ENCODE assay signal across 29 mouse cellular contexts in the genomic region with DNA sequence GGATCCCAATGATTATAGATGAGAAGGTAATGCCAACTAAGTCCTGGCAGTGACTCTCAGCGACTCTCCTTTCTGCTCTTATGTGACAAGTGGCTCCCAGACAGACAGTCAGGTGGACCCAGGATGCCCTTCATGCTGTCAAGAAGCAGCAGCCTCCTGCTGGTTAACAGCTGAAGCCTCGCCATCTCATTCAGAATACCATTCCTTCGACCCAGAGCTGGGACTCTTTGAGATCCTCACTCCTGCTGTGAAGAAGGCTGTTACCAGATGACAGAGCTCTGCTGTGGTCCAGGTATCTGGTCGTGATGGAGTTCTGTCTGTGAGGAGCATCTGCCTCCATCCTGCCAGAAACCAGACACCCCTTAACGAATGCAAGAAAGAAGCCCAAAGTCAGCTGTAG.
A peak's percentile ranks its signal among the peaks of the same experiment; 100 is the strongest.
DNase-seq lines count a peak whose midpoint lies in the region; ATAC-seq and TF ChIP-seq lines count a peak whose summit lies in the region.
"Had no signal": no experiment of that assay in that cellular context is flagged by ENCODE, and none has a peak within 500 bp of the region (broad histone marks: within the 10 kb centered on the region; RNA-seq: fewer than 3 reads in every experiment).

No protein-coding gene starts in this region.

- no peaks in the 10 kb centered on the region for H3K36me3 ChIP-seq in midbrain, postnatal 0 days (ENCODE audit: insufficient read depth, low read length)
- H3K36me3 ChIP-seq in midbrain, embryonic 15.5 days (replicated peaks), result no peaks in the 10 kb centered on the region
- no peaks in the 10 kb centered on the region for H3K36me3 ChIP-seq in kidney, embryonic 14.5 days (ENCODE audit: control insufficient read depth, insufficient read depth, low read length)
- H3K36me3 ChIP-seq: hindbrain, embryonic 13.5 days; neural tube, embryonic 12.5 days had no signal

- H3K27ac ChIP-seq in midbrain, postnatal 0 days (ENCODE audit: low read depth, low read length), result no peak overlapping the region
- H3K27ac ChIP-seq in midbrain, embryonic 15.5 days, result no peak overlapping the region
- peak overlapping the region; percentile 13; the same call in 1 of the 2 replicates for H3K27ac ChIP-seq in cortical plate, adult 2 months (ENCODE audit: insufficient read depth, low read length)
- H3K27ac ChIP-seq in kidney, embryonic 14.5 days (ENCODE audit: low read depth, low read length), result no peak overlapping the region
- H3K27ac ChIP-seq: forebrain, embryonic 13.5 days; hindbrain, embryonic 13.5 days; liver, embryonic 14.5 days; macrophage; neural tube, embryonic 12.5 days had no signal

- no peak overlapping the region for H3K9ac ChIP-seq in midbrain, postnatal 0 days (replicated peaks; ENCODE audit: low read length, poor library complexity, severe bottlenecking)
- no peak overlapping the region for H3K9ac ChIP-seq in midbrain, embryonic 15.5 days
- no peak overlapping the region for H3K9ac ChIP-seq in kidney, embryonic 14.5 days (ENCODE audit: low read depth, low read length)
- H3K9ac ChIP-seq: forebrain, embryonic 13.5 days; hindbrain, embryonic 13.5 days; liver, embryonic 14.5 days; neural tube, embryonic 12.5 days had no signal

- no peak for ATAC-seq in midbrain, postnatal 0 days (ENCODE audit: low FRiP score)
- ATAC-seq in midbrain, embryonic 15.5 days (replicated peaks), result no peak
- no peak for ATAC-seq in erythroid progenitor cell, adult 5-6 weeks (replicated peaks; ENCODE audit: low FRiP score, poor library complexity, severe bottlenecking)
- no peak for ATAC-seq in kidney, embryonic 14.5 days (ENCODE audit: low FRiP score, low TSS enrichment)
- ATAC-seq: forebrain, embryonic 13.5 days; inflammation-experienced regulatory T-cells, adult 6 months had no signal

- WGBS in midbrain, postnatal 0 days, result 47% methylated on average over 5 of the region's 5 CpGs
- WGBS in midbrain, embryonic 15.5 days, result 58% methylated on average over 5 of the region's 5 CpGs
- WGBS in kidney, embryonic 14.5 days, result 34% methylated on average over 5 of the region's 5 CpGs

- no peak overlapping the region for H3K4me3 ChIP-seq in midbrain, postnatal 0 days (ENCODE audit: low read depth, low read length)
- H3K4me3 ChIP-seq in midbrain, embryonic 15.5 days, result no peak overlapping the region
- H3K4me3 ChIP-seq in cortical plate, adult 2 months (ENCODE audit: insufficient read depth, low read length), result no peak overlapping the region
- no peak overlapping the region for H3K4me3 ChIP-seq in kidney, embryonic 14.5 days (ENCODE audit: low read length)
- H3K4me3 ChIP-seq: erythroblast, embryonic 14.5 days; forebrain, embryonic 13.5 days; hindbrain, embryonic 13.5 days; neural tube, embryonic 12.5 days had no signal

- H3K27me3 ChIP-seq in midbrain, postnatal 0 days (ENCODE audit: insufficient read depth, low read length), result no peaks in the 10 kb centered on the region
- no peaks in the 10 kb centered on the region for H3K27me3 ChIP-seq in midbrain, embryonic 15.5 days (replicated peaks)
- no peaks in the 10 kb centered on the region for H3K27me3 ChIP-seq in kidney, embryonic 14.5 days (ENCODE audit: control insufficient read depth, insufficient read depth, low read length)
- H3K27me3 ChIP-seq: forebrain, embryonic 13.5 days; hindbrain, embryonic 13.5 days; neural tube, embryonic 12.5 days had no signal

- H3K4me1 ChIP-seq in midbrain, postnatal 0 days (ENCODE audit: insufficient read depth, low read length), result no peaks in the 10 kb centered on the region
- H3K4me1 ChIP-seq in midbrain, embryonic 15.5 days, result no peaks in the 10 kb centered on the region
- H3K4me1 ChIP-seq in cortical plate, adult 2 months (ENCODE audit: control insufficient read depth, insufficient read depth, low read length), result peaks cover 9% of the 10 kb centered on the region
- H3K4me1 ChIP-seq in kidney, embryonic 14.5 days (ENCODE audit: control insufficient read depth, insufficient read depth, low read length), result no peaks in the 10 kb centered on the region
- H3K4me1 ChIP-seq: forebrain, embryonic 13.5 days; hindbrain, embryonic 13.5 days; neural tube, embryonic 12.5 days had no signal

- peak; percentile 47 for DNase-seq in midbrain, postnatal 0 days (ENCODE audit: low spot score)
- DNase-seq in cerebellum, adult 11-12 months, result peak; percentile 80
- peak; percentile 82 for DNase-seq in cerebellum, adult 9-11 months
- no peak for DNase-seq in gastrocnemius, adult 18-20 months (ENCODE audit: low spot score)
- DNase-seq: adrenal gland, postnatal 10 days; gastrocnemius, postnatal 25 days; heart, adult 18-20 months; heart, postnatal 36 days; kidney, adult 11 months; kidney, postnatal 36 days; layer of hippocampus, postnatal 36 days; liver; lung, adult 2 months; lung, postnatal 10 days; midbrain, embryonic 14.5 days; right cerebral cortex, adult 18-20 months; spleen, adult 18-20 months had no signal

- TF ChIP-seq POLR2A in cortical plate, adult 2 months (IDR thresholded peaks at IDR 0.05; ENCODE audit: extremely low read depth, insufficient read depth, low read length), result no peak

- H3K4me2 ChIP-seq in midbrain, postnatal 0 days (ENCODE audit: low read depth, low read length, poor library complexity, severe bottlenecking), result no peak overlapping the region
- H3K4me2 ChIP-seq in midbrain, embryonic 15.5 days, result no peak overlapping the region
- no peak overlapping the region for H3K4me2 ChIP-seq in kidney, embryonic 14.5 days (replicated peaks; ENCODE audit: low read depth, low read length)
- H3K4me2 ChIP-seq: forebrain, embryonic 13.5 days; heart, embryonic 11.5 days; hindbrain, embryonic 13.5 days; neural tube, embryonic 12.5 days had no signal

- H3K9me3 ChIP-seq in midbrain, postnatal 0 days (ENCODE audit: low read length), result no peaks in the 10 kb centered on the region
- H3K9me3 ChIP-seq in midbrain, embryonic 15.5 days, result no peaks in the 10 kb centered on the region
- no peaks in the 10 kb centered on the region for H3K9me3 ChIP-seq in kidney, embryonic 14.5 days (ENCODE audit: control insufficient read depth, low read length)
- H3K9me3 ChIP-seq: forebrain, embryonic 13.5 days; hindbrain, embryonic 13.5 days; neural tube, embryonic 12.5 days had no signal

- no peak for TF ChIP-seq CTCF in midbrain, postnatal 0 days (IDR thresholded peaks at IDR 0.05)
- TF ChIP-seq CTCF in cortical plate, adult 2 months (IDR thresholded peaks at IDR 0.05; ENCODE audit: extremely low read depth, insufficient read depth, low read length), result no peak
